Mouse (Mus musculus) embryonic facial prominence, embryonic 11.5 days (tissue): ENCODE measurements around the gene Stoml2. TPM values are rescaled to one million over a fixed set of nuclear protein-coding genes. Genes with fewer than 3 reads are reported as not detected.
"Not testable (repeated sequence)": the region's sequence is repeated elsewhere in the genome, so short reads cannot be mapped to it uniquely, and the experiment has no call there.

Experiments used
- ATAC-seq: fragments of 200-750 bp; cut with Nextera tagmentation; replicated peaks from 2 replicates; pipeline ENCODE4 v1.8.0; 2017; ENCODE audit warnings: low read depth; ENCODE audit not compliant: insufficient number of reproducible peaks, low FRiP score, low TSS enrichment
- DNase-seq: peaks from one replicate; pipeline ENCODE4 v3.0.0-alpha.2; 2015; ENCODE audit warnings: low spot score
- H3K27ac ChIP-seq: fragments of 300-500 bp; sonication (generic); replicated peaks from 2 replicates; pipeline ENCODE4 v1.5.1; 2014; ENCODE audit warnings: mild to moderate bottlenecking, low read depth, low read length, control low read depth
- H3K27me3 ChIP-seq: fragments of 300-500 bp; sonication (generic); 2 replicates; pipeline ENCODE4 v1.6.1; 2014; ENCODE audit warnings: mild to moderate bottlenecking, low read length, moderate library complexity, mixed read lengths; ENCODE audit not compliant: control insufficient read depth, insufficient read depth
- H3K36me3 ChIP-seq: fragments of 300-500 bp; sonication (generic); replicated peaks from 2 replicates; pipeline ENCODE4 v1.6.1; 2014; ENCODE audit warnings: low read depth, mild to moderate bottlenecking, low read length, moderate library complexity, mixed read lengths; ENCODE audit not compliant: control insufficient read depth, insufficient read depth
- H3K4me1 ChIP-seq: fragments of 300-500 bp; sonication (generic); 2 replicates; pipeline ENCODE4 v1.6.1; 2014; ENCODE audit warnings: low read length, mixed read lengths; ENCODE audit not compliant: control insufficient read depth, insufficient read depth
- H3K4me2 ChIP-seq: fragments of 300-500 bp; sonication (generic); 2 replicates; pipeline ENCODE4 v1.6.1; 2014; ENCODE audit warnings: low read depth, mild to moderate bottlenecking, control low read depth, low read length, moderate library complexity
- H3K4me3 ChIP-seq: fragments of 300-500 bp; sonication (generic); 2 replicates; pipeline ENCODE4 v1.5.1; 2014; ENCODE audit warnings: low read depth, low read length, control low read depth
- H3K9ac ChIP-seq: fragments of 300-500 bp; sonication (generic); replicated peaks from 2 replicates; pipeline ENCODE4 v1.6.1; 2014; ENCODE audit warnings: mild to moderate bottlenecking, control low read depth, low read length
- H3K9me3 ChIP-seq: fragments of 300-500 bp; sonication (generic); replicated peaks from 2 replicates; pipeline ENCODE4 v1.6.1; 2016; ENCODE audit warnings: mild to moderate bottlenecking, low read length, inconsistent platforms, mixed read lengths; ENCODE audit not compliant: control insufficient read depth
- WGBS: fragments of 180-500 bp; shearing (Covaris S2); extraction: QIAGEN DNeasy Blood & Tissue Kit; methylation state at CpG from one replicate; pipeline ENCODE4 v1.1.7; 2014; 5-methylcytosine and 5-hydroxymethylcytosine counted together
- polyA plus RNA-seq: library from polyadenylated mRNA; unstranded; fragments of >200 nt; fragmentation: Nextera tagmentation; extraction: Ambion mirVana; gene quantifications from 2 replicates; pipeline ENCODE4 v1.2.1, GENCODE M21; 2014

Stoml2 gene
- polyA plus RNA-seq, 1 experiment from 2014 or later, result 410 TPM

GRCm38 (mm10) chr4:42998022-42998421, 33.5 kb downstream of the Stoml2 start:
- H3K9me3 ChIP-seq, result no peaks in the 10 kb centered on the region
- ATAC-seq, result no peak
- H3K4me3 ChIP-seq, result no peak overlapping the region
- H3K27ac ChIP-seq, result no peak overlapping the region
- H3K9ac ChIP-seq, result no peak overlapping the region
- DNase-seq, result no peak
- no peaks in the 10 kb centered on the region for H3K4me1 ChIP-seq
- no peak overlapping the region; the same call in 1 of the 2 replicates for H3K4me2 ChIP-seq
- no peaks in the 10 kb centered on the region for H3K27me3 ChIP-seq
- H3K36me3 ChIP-seq, result peaks cover 10% of the 10 kb centered on the region
- 81% methylated on average over 2 of the region's 2 CpGs for WGBS

DNA sequence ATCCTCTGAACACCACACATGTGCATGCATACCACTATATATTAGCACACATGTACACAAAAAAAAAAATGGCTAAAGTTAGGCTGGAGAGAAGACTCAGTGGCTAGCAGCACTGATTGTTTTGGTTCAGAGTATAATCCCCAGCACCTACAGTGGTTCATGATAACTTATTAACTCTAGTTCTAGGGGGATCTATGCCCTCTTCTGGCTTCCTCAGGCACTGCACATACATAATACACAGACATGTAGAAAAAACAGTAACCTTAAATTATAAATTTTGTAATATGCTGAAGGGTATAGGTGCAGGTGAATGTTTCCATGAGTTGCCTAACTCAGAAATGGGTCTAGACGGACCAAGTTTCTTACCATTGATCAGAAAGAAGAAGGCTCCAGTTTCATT, 43.2 kb downstream of the Stoml2 start:
- WGBS, result 83% methylated on average over 1 of the region's 1 CpGs
- Histone ChIP-seq H3K4me2 (no peak overlapping the region), H3K4me1 (no peaks in the 10 kb centered on the region), H3K9ac (no peak overlapping the region), H3K9me3 (no peaks in the 10 kb centered on the region), H3K27me3 (no peaks in the 10 kb centered on the region), H3K4me3 (no peak overlapping the region), H3K27ac (no peak overlapping the region), H3K36me3 (peaks cover 21% of the 10 kb centered on the region)
- ATAC-seq (no peak), DNase-seq (no peak)

DNA sequence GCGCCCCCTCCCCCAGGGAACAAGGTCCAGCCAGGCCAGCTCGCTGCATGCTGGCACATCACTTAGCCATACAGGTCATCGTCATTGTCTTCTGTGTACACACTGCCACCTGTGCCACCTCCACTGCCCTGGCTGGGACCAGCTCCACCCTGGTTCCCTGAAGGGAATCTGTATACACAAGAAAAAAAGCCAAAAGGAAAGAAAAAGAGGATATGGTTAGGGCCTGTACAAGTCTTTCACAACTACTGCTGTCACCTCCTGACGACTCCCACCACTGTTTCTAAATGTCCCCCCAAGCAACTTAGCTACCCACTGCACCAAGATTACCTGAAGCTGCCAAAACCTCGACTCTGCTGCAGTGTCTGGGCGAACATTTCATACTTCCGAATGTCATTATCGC, 51.0 kb downstream of the Stoml2 start:
- not testable (repeated sequence) for H3K27me3 ChIP-seq, H3K9me3 ChIP-seq, H3K36me3 ChIP-seq, DNase-seq, H3K9ac ChIP-seq, H3K27ac ChIP-seq, H3K4me1 ChIP-seq, H3K4me3 ChIP-seq, ATAC-seq, H3K4me2 ChIP-seq
- WGBS, result 93% methylated on average over 6 of the region's 8 CpGs

DNA sequence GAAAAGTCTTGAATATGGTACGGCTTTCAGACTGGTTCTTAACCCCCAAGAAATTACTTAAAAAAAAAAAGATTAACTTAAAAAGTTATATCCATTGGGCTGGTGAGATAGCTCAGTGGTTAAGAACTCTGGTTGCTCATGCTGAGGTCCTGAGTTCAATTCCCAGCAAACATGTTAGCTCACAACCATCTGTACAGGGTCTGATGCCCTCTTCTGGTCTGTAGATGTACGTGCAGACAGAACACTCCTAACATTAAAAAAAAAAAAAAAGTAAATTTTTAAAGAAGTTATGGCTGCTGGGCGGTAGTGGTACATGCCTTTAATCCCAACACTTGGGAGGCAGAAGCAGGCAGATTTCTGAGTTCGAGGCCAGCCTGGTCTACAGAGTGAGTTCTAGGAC, 53.4 kb downstream of the Stoml2 start:
- Histone ChIP-seq H3K4me3 (no peak overlapping the region), H3K4me1 (no peaks in the 10 kb centered on the region), H3K4me2 (no peak overlapping the region), H3K27ac (no peak overlapping the region), H3K36me3 (peaks cover 4% of the 10 kb centered on the region), H3K9ac (no peak overlapping the region), H3K27me3 (no peaks in the 10 kb centered on the region), H3K9me3 (no peaks in the 10 kb centered on the region)
- ATAC-seq, result no peak
- DNase-seq, result no peak
- WGBS, result 89% methylated on average over 4 of the region's 4 CpGs

Other genes starting within 250 kb of the Stoml2 start
- gene Fam205a1, start 177.8 kb downstream of the Stoml2 start, polyA plus RNA-seq, result not detected in 2 replicates
- gene Gm12394, start 174.9 kb downstream of the Stoml2 start, polyA plus RNA-seq, result 0.20 and 0.25 TPM in 2 replicates
- gene Fam205c, start 157.5 kb downstream of the Stoml2 start, polyA plus RNA-seq, result not detected in 2 replicates
- 0.43 and 0.80 TPM in 2 replicates for gene Phf24, start 115.0 kb downstream of the Stoml2 start, polyA plus RNA-seq
- gene Dnajb5, start 81.9 kb downstream of the Stoml2 start, polyA plus RNA-seq, result 8.6 and 9.7 TPM in 2 replicates
- 0.70 and 0.76 TPM in 2 replicates for gene 1700022I11Rik, start 62.1 kb downstream of the Stoml2 start, polyA plus RNA-seq
- gene Vcp, start 31.2 kb downstream of the Stoml2 start, polyA plus RNA-seq, result 686 and 688 TPM in 2 replicates
- 19.7 and 22.7 TPM in 2 replicates for gene Fancg, start 21.2 kb downstream of the Stoml2 start, polyA plus RNA-seq
- 17.3 and 18.8 TPM in 2 replicates for gene Pigo, start 5.9 kb downstream of the Stoml2 start, polyA plus RNA-seq
- gene Fam214b, start 14.5 kb upstream of the Stoml2 start, polyA plus RNA-seq, result 8.7 and 9.6 TPM in 2 replicates
- 4.1 and 6.1 TPM in 2 replicates for gene Unc13b, start 27.2 kb upstream of the Stoml2 start, polyA plus RNA-seq
- 0.40 and 0.58 TPM in 2 replicates for gene Atp8b5, start 235.4 kb upstream of the Stoml2 start, polyA plus RNA-seq